8 mouse cellular contexts compared by ENCODE assay signal in genomic region chr17:12118561-12118925, GRCm38 (mm10). TPM values are rescaled to one million over a fixed set of nuclear protein-coding genes. Genes with fewer than 3 reads are reported as not detected.
A peak's percentile ranks its signal among the peaks of the same experiment; 100 is the strongest.
DNase-seq lines count a peak whose midpoint lies in the region; ATAC-seq and TF ChIP-seq lines count a peak whose summit lies in the region.

Gene Agpat4 (plus strand): TSS chr17:12118704.

- H3K27me3 ChIP-seq in forebrain, embryonic 12.5 days: no peaks in the 10 kb centered on the region
- no peaks in the 10 kb centered on the region for H3K27me3 ChIP-seq in intestine, embryonic 14.5 days (replicated peaks; ENCODE audit: control insufficient read depth, insufficient read depth, low read length)

- peak within 1 kb of the TSS; percentile 63 for H3K4me3 ChIP-seq in forebrain, embryonic 12.5 days (replicated peaks)
- peak within 1 kb of the TSS; percentile 55 for H3K4me3 ChIP-seq in intestine, embryonic 14.5 days (ENCODE audit: low read depth, low read length)

- peaks cover 27% of the 10 kb centered on the region for H3K4me1 ChIP-seq in forebrain, embryonic 12.5 days
- peaks cover 10% of the 10 kb centered on the region for H3K4me1 ChIP-seq in intestine, embryonic 14.5 days (replicated peaks; ENCODE audit: control insufficient read depth, insufficient read depth, low read length)

- H3K9ac ChIP-seq in forebrain, embryonic 12.5 days: peak within 1 kb of the TSS; percentile 74
- H3K9ac ChIP-seq in intestine, embryonic 14.5 days (ENCODE audit: low read length): peak within 1 kb of the TSS; percentile 71

- ATAC-seq in forebrain, embryonic 12.5 days (ENCODE audit: low FRiP score): peak; percentile 78
- ATAC-seq in intestine, embryonic 14.5 days (replicated peaks; ENCODE audit: low FRiP score, low TSS enrichment, low read depth): peak; percentile 69
- peak; percentile 19 for ATAC-seq in megakaryocyte-erythroid progenitor cell, adult 5-6 weeks (replicated peaks; ENCODE audit: low FRiP score, low TSS enrichment, poor library complexity, severe bottlenecking)

- H3K36me3 ChIP-seq in forebrain, embryonic 12.5 days (replicated peaks): no peaks in the 10 kb centered on the region
- H3K36me3 ChIP-seq in intestine, embryonic 14.5 days (ENCODE audit: control insufficient read depth, insufficient read depth, low read length): no peaks in the 10 kb centered on the region

- H3K27ac ChIP-seq in forebrain, embryonic 12.5 days: peak within 1 kb of the TSS; percentile 93
- H3K27ac ChIP-seq in intestine, embryonic 14.5 days (ENCODE audit: low read depth): peak within 1 kb of the TSS; percentile 88

- TF ChIP-seq POLR2A in brain, embryonic 14.5 days (IDR thresholded peaks at IDR 0.05; ENCODE audit: borderline replicate concordance, extremely low read depth, insufficient read depth, insufficient read length, poor library complexity, severe bottlenecking): no peak

- WGBS in forebrain, embryonic 12.5 days: under 1% methylated on average over 13 of the region's 13 CpGs
- WGBS in intestine, embryonic 14.5 days: 0% methylated on average over 13 of the region's 13 CpGs

- peak within 1 kb of the TSS; percentile 68 for H3K4me2 ChIP-seq in forebrain, embryonic 12.5 days
- H3K4me2 ChIP-seq in intestine, embryonic 14.5 days (ENCODE audit: low read length): peak within 1 kb of the TSS; percentile 54

- TF ChIP-seq CTCF in brain, embryonic 14.5 days (IDR thresholded peaks at IDR 0.05; ENCODE audit: borderline replicate concordance, extremely low read depth, insufficient read depth, insufficient read length): no peak

- DNase-seq in kidney, adult 11 months: peak; percentile 11
- DNase-seq in kidney, adult 9 months: no peak
- DNase-seq in brain, embryonic 14.5 days (ENCODE audit: low read depth): peak; percentile 57
- DNase-seq in intestine, embryonic 14.5 days (ENCODE audit: low spot score): no peak
- DNase-seq in left cerebral cortex, postnatal 36 days (ENCODE audit: low spot score in 2 of 2): peak in 1 of 2 experiments; percentile 23
- DNase-seq in spleen, postnatal 10 days (ENCODE audit: low spot score in 2 of 2): peak; percentile 58 to 65

- intact Hi-C loops in left cerebral cortex, postnatal 36 days (cut with DNase I): loop anchor here (2.0 kb wide), 1 partner anchor 92 kb away; no protein-coding TSS in a partner anchor

- H3K9me3 ChIP-seq in forebrain, embryonic 12.5 days: no peaks in the 10 kb centered on the region
- 0 out of 2 replicates have a peak, but pooled peaks cover 3% of the 10 kb centered on the region for H3K9me3 ChIP-seq in intestine, embryonic 14.5 days (ENCODE audit: control insufficient read depth, low read length)

RNA-seq across cellular contexts. Expression of gene Agpat4, which starts in this region (rescaled TPM):
- polyA plus RNA-seq in brain, embryonic 14.5 days (2012; rRNA removed): 27.6 and 35.2 TPM in 2 replicates
- polyA plus RNA-seq in forebrain, embryonic 12.5 days (2016; fragmentation: Nextera tagmentation; extraction: Ambion mirVana): 40.6 and 40.9 TPM in 2 replicates
- 17.7 and 21.7 TPM in 2 replicates for polyA plus RNA-seq in intestine, embryonic 14.5 days (2014; fragmentation: Nextera tagmentation; extraction: Ambion mirVana)
- total RNA-seq in left cerebral cortex, postnatal 36 days (2021): 10 to 100 TPM; 54.1 to 66.5 TPM
- 9.0 and 12.7 TPM in 2 replicates for total RNA-seq in megakaryocyte-erythroid progenitor cell, adult 5-6 weeks (2014; fragmentation: Nextera tagmentation)
- total RNA-seq in megakaryocyte-erythroid progenitor cell, adult 5-6 weeks (2017): 4.3 and 6.8 TPM in 2 replicates

Comparison
In these comparisons a context has a peak if more than half of its experiments do, and no peak if none do; other contexts are left out.
1. RNA of gene Agpat4 (total RNA-seq): 54.1 to 66.5 TPM in left cerebral cortex, postnatal 36 days; 4.3 to 12.7 TPM in megakaryocyte-erythroid progenitor cell, adult 5-6 weeks; every median in the first group is over 4 times any median in the second.
2. DNase-seq: peak in kidney, adult 11 months (single experiment), brain, embryonic 14.5 days (single experiment) and spleen, postnatal 10 days (2 of 2); none in kidney, adult 9 months (single experiment) and intestine, embryonic 14.5 days (single experiment).
3. ATAC-seq: peak in every context shown above with its lines; median percentile 78 in forebrain, embryonic 12.5 days; 69 in intestine, embryonic 14.5 days; 19 in megakaryocyte-erythroid progenitor cell, adult 5-6 weeks.